ENCODE assay signal across 14 mouse cellular contexts in genomic region chr5:92983942-92984341, GRCm38 (mm10).
DNase-seq lines count a peak whose midpoint lies in the region; ATAC-seq and TF ChIP-seq lines count a peak whose summit lies in the region.
"Had no signal": no experiment of that assay in that cellular context is flagged by ENCODE, and none has a peak within 500 bp of the region (broad histone marks: within the 10 kb centered on the region; RNA-seq: fewer than 3 reads in every experiment).

No protein-coding gene starts in this region.

- TF ChIP-seq CTCF in cerebellum, adult 2 months (IDR thresholded peaks at IDR 0.05; ENCODE audit: borderline replicate concordance, insufficient read depth, low read depth, low read length) = peak; percentile 9; the same call in 1 of the 2 replicates
- TF ChIP-seq CTCF in liver, postnatal 0 days (IDR thresholded peaks at IDR 0.05; ENCODE audit: low read depth) = peak; percentile 51
- peak; percentile 68 for TF ChIP-seq CTCF in Patski (IDR thresholded peaks at IDR 0.05)

- no peak for TF ChIP-seq POLR2A in cerebellum, adult 2 months (IDR thresholded peaks at IDR 0.05; ENCODE audit: borderline replicate concordance, insufficient read depth, low read length)

- CTCF ChIA-PET in Patski (lab: Charles Lee) = interaction anchor here (1.2 to 1.9 kb wide), 6 partner anchors 9 to 258 kb away, joined by 3 to 8 read pairs (median 4); no protein-coding TSS in a partner anchor

- H3K27me3 ChIP-seq in cerebellum, adult 2 months (ENCODE audit: control insufficient read depth, insufficient read depth, low read length) = no peaks in the 10 kb centered on the region
- H3K27me3 ChIP-seq in liver, postnatal 0 days (ENCODE audit: insufficient read depth, low read length) = no peaks in the 10 kb centered on the region
- H3K27me3 ChIP-seq in liver, embryonic 11.5 days (replicated peaks; ENCODE audit: control insufficient read depth, insufficient read depth, low read length) = no peaks in the 10 kb centered on the region
- H3K27me3 ChIP-seq in Patski = no peaks in the 10 kb centered on the region
- H3K27me3 ChIP-seq: heart, embryonic 15.5 days; intestine, embryonic 15.5 days; liver, embryonic 13.5 days had no signal

- H3K9ac ChIP-seq in liver, postnatal 0 days (replicated peaks) = no peak overlapping the region
- H3K9ac ChIP-seq in liver, embryonic 11.5 days (ENCODE audit: low read depth, low read length) = no peak overlapping the region
- H3K9ac ChIP-seq: heart, embryonic 15.5 days; intestine, embryonic 15.5 days; liver, embryonic 13.5 days had no signal

- no peak for ATAC-seq in liver, postnatal 0 days
- ATAC-seq in liver, embryonic 11.5 days (replicated peaks; ENCODE audit: low FRiP score) = no peak
- ATAC-seq in Patski = no peak
- ATAC-seq: forebrain, embryonic 16.5 days; intestine, embryonic 15.5 days had no signal

- no peaks in the 10 kb centered on the region for H3K36me3 ChIP-seq in liver, postnatal 0 days (replicated peaks; ENCODE audit: insufficient read depth, low read length)
- no peaks in the 10 kb centered on the region for H3K36me3 ChIP-seq in liver, embryonic 11.5 days (ENCODE audit: control insufficient read depth, insufficient read depth, low read length)
- H3K36me3 ChIP-seq: heart, embryonic 15.5 days; intestine, embryonic 15.5 days; liver, embryonic 13.5 days had no signal

- DNase-seq in cerebellum, adult 2 months = no peak
- no peak for DNase-seq in cerebellum, adult 9-10 months
- DNase-seq in liver, postnatal 0 days = no peak
- DNase-seq in liver, embryonic 11.5 days (ENCODE audit: low spot score) = no peak
- DNase-seq in Patski (ENCODE audit: low read depth, low spot score) = no peak
- DNase-seq in forelimb bud, embryonic 11.5 days (ENCODE audit: low read depth, low spot score) = peak; percentile 24
- no peak for DNase-seq in urinary bladder, postnatal 10 days (ENCODE audit: low spot score)
- no peak for DNase-seq in gastrocnemius, adult 8-10 months (ENCODE audit: low spot score in 2 of 2)
- DNase-seq: adrenal gland, postnatal 10 days; liver, embryonic 13.5 days had no signal

- H3K9me3 ChIP-seq in liver, postnatal 0 days (ENCODE audit: low read length) = no peaks in the 10 kb centered on the region
- H3K9me3 ChIP-seq in liver, embryonic 11.5 days (ENCODE audit: control insufficient read depth, low read length) = no peaks in the 10 kb centered on the region
- H3K9me3 ChIP-seq: heart, embryonic 15.5 days; intestine, embryonic 15.5 days; liver, embryonic 13.5 days had no signal

- H3K4me2 ChIP-seq in liver, postnatal 0 days (ENCODE audit: low read depth, low read length) = no peak overlapping the region
- H3K4me2 ChIP-seq in liver, embryonic 11.5 days = no peak overlapping the region
- H3K4me2 ChIP-seq: heart, embryonic 15.5 days; intestine, embryonic 15.5 days; liver, embryonic 13.5 days; midbrain, embryonic 11.5 days had no signal

- no peak for TF ChIP-seq EP300 in liver, postnatal 0 days (IDR thresholded peaks at IDR 0.05; ENCODE audit: low read depth)

- H3K4me3 ChIP-seq in cerebellum, adult 2 months (replicated peaks; ENCODE audit: insufficient read depth, low read depth, low read length) = no peak overlapping the region
- no peak overlapping the region for H3K4me3 ChIP-seq in liver, postnatal 0 days (ENCODE audit: low read depth, low read length)
- H3K4me3 ChIP-seq in liver, embryonic 11.5 days (ENCODE audit: low read depth, low read length) = no peak overlapping the region
- H3K4me3 ChIP-seq: heart, embryonic 15.5 days; intestine, embryonic 15.5 days; liver, embryonic 13.5 days had no signal

- WGBS in cerebellum, adult 2 months = 53% methylated on average over 2 of the region's 2 CpGs
- WGBS in liver, postnatal 0 days (ENCODE audit: insufficient replicate concordance) = 39% methylated on average over 2 of the region's 2 CpGs
- 23% methylated on average over 2 of the region's 2 CpGs for WGBS in liver, embryonic 11.5 days

- H3K4me1 ChIP-seq in cerebellum, adult 2 months (ENCODE audit: control insufficient read depth, insufficient read depth, low read length) = no peaks in the 10 kb centered on the region
- H3K4me1 ChIP-seq in liver, postnatal 0 days (ENCODE audit: insufficient read depth) = no peaks in the 10 kb centered on the region
- H3K4me1 ChIP-seq in liver, embryonic 11.5 days (replicated peaks; ENCODE audit: control insufficient read depth, insufficient read depth, low read length) = no peaks in the 10 kb centered on the region
- H3K4me1 ChIP-seq: liver, embryonic 13.5 days had no signal

- no peak overlapping the region for H3K27ac ChIP-seq in cerebellum, adult 2 months (ENCODE audit: insufficient read depth, low read length)
- H3K27ac ChIP-seq in liver, postnatal 0 days (ENCODE audit: low read depth) = no peak overlapping the region
- no peak overlapping the region for H3K27ac ChIP-seq in liver, embryonic 11.5 days (ENCODE audit: low read depth, low read length)
- H3K27ac ChIP-seq: heart, embryonic 15.5 days; intestine, embryonic 15.5 days; liver, embryonic 13.5 days had no signal

- POLR2A ChIA-PET in Patski (lab: Charles Lee) = interaction anchor here (1.1 kb wide), 1 partner anchor 50 kb away, joined by 3 read pairs; no protein-coding TSS in a partner anchor

- in situ Hi-C loops in Patski (cut with MboI; ENCODE audit: low pct_unique_long_range_greater_than_20kb) = loop anchor here (10.0 kb wide), 2 partner anchors 111 to 281 kb away; partner anchors contain the start of genes Ccng2 and Sept11

Comparison
In these comparisons a context has a peak if more than half of its experiments do, and no peak if none do; other contexts are left out.
1. CTCF ChIP-seq: peak in every context shown above with its lines; median percentile 68 in Patski; 51 in liver, postnatal 0 days; 9 in cerebellum, adult 2 months.